Mouse (Mus musculus): Measurements from ENCODE around the gene Atcay.

DNA sequence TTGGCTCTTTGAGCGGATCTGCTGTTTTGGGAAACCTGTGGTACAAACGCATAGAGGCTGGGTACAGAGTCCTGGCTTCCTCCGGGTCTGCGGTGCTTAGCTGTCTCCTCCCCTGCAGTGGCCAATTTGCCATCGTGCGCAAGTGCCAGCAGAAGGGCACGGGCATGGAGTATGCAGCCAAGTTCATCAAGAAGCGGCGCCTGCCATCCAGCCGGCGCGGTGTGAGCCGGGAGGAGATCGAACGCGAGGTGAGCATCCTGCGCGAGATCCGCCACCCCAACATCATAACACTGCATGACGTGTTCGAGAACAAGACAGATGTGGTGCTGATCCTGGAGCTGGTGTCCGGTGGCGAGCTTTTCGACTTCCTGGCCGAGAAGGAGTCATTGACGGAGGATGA is 40.8 kb downstream of the Atcay start:
- TF ChIP-seq CTCF (IDR thresholded peaks at IDR 0.05; ENCODE audit: extremely low read depth, insufficient read length, insufficient replicate concordance, low read depth, low read length): no peak
- TF ChIP-seq POLR2A (IDR thresholded peaks at IDR 0.05; ENCODE audit: low read depth, low read length): no peak

All from small intestine, adult 2 months (tissue).